Mouse (Mus musculus): ENCODE results near the gene Chrng.

GRCm38 (mm10) chr1:87239056-87239455 is 34.6 kb downstream of the Chrng start:
- TF ChIP-seq CTCF (IDR thresholded peaks at IDR 0.05; ENCODE audit: extremely low read depth, insufficient read depth, low read length) (no peak), POLR2A (IDR thresholded peaks at IDR 0.05; ENCODE audit: extremely low read depth, insufficient read depth, low read length) (no peak)
